In genomic region chr5:135807263-135807637, GRCm38 (mm10) we compare ENCODE assay signal across 11 mouse cellular contexts. TPM values are rescaled to one million over a fixed set of nuclear protein-coding genes. Genes with fewer than 3 reads are reported as not detected.
DNase-seq lines count a peak whose midpoint lies in the region; ATAC-seq and TF ChIP-seq lines count a peak whose summit lies in the region.
"Had no signal": no experiment of that assay in that cellular context is flagged by ENCODE, and none has a peak within 500 bp of the region (broad histone marks: within the 10 kb centered on the region; RNA-seq: fewer than 3 reads in every experiment).

No protein-coding gene starts in this region.

- H3K27ac ChIP-seq in hindbrain, postnatal 0 days = peak overlapping the region; percentile 77; the same call in 1 of the 2 replicates
- H3K27ac ChIP-seq in liver, postnatal 0 days (ENCODE audit: low read depth) = no peak overlapping the region

- H3K4me1 ChIP-seq in hindbrain, postnatal 0 days (ENCODE audit: insufficient read depth, low read length) = peaks cover 11% of the 10 kb centered on the region
- no peaks in the 10 kb centered on the region for H3K4me1 ChIP-seq in liver, postnatal 0 days (ENCODE audit: insufficient read depth)

- no peaks in the 10 kb centered on the region for H3K36me3 ChIP-seq in hindbrain, postnatal 0 days (ENCODE audit: insufficient read depth, low read length)
- no peaks in the 10 kb centered on the region for H3K36me3 ChIP-seq in liver, postnatal 0 days (replicated peaks; ENCODE audit: insufficient read depth, low read length)

- no peak for ATAC-seq in CD4-positive, CD25-positive, alpha-beta regulatory T cell, adult 4 months
- no peak for ATAC-seq in hindbrain, postnatal 0 days
- no peak for ATAC-seq in liver, postnatal 0 days

- TF ChIP-seq CTCF in hindbrain, postnatal 0 days (IDR thresholded peaks at IDR 0.05; ENCODE audit: low read depth) = no peak
- TF ChIP-seq CTCF in liver, postnatal 0 days (IDR thresholded peaks at IDR 0.05; ENCODE audit: low read depth) = no peak

- DNase-seq in CD4-positive, CD25-positive, alpha-beta regulatory T cell, adult 2 months (ENCODE audit: low read depth, low spot score) = peak; percentile 8
- peak; percentile 54 to 60 for DNase-seq in right cerebral cortex, postnatal 10 days (ENCODE audit: low spot score in 2 of 2)
- DNase-seq in right cerebral cortex, postnatal 36 days (ENCODE audit: low spot score in 2 of 2) = no peak
- DNase-seq in hindbrain, postnatal 0 days (ENCODE audit: low spot score) = peak; percentile 32
- DNase-seq in right cerebral cortex, postnatal 25 days = peak; percentile 47
- no peak for DNase-seq in liver, postnatal 0 days
- DNase-seq in lung, postnatal 4 days = no peak

- H3K4me3 ChIP-seq in hindbrain, postnatal 0 days (ENCODE audit: low read length) = peak overlapping the region; percentile 64
- no peak overlapping the region for H3K4me3 ChIP-seq in liver, postnatal 0 days (ENCODE audit: low read depth, low read length)

- peak overlapping the region; percentile 80 for H3K9ac ChIP-seq in hindbrain, postnatal 0 days (replicated peaks; ENCODE audit: low read length)
- H3K9ac ChIP-seq in liver, postnatal 0 days (replicated peaks) = no peak overlapping the region

- no peaks in the 10 kb centered on the region for H3K27me3 ChIP-seq in hindbrain, postnatal 0 days (ENCODE audit: insufficient read depth, low read length)
- H3K27me3 ChIP-seq in liver, postnatal 0 days (ENCODE audit: insufficient read depth, low read length) = no peaks in the 10 kb centered on the region

- 22% methylated on average over 3 of the region's 3 CpGs for WGBS in hindbrain, postnatal 0 days
- 33% methylated on average over 3 of the region's 3 CpGs for WGBS in liver, postnatal 0 days (ENCODE audit: insufficient replicate concordance)

- peak overlapping the region; percentile 69 for H3K4me2 ChIP-seq in hindbrain, postnatal 0 days (ENCODE audit: low read depth, low read length)
- H3K4me2 ChIP-seq in liver, postnatal 0 days (ENCODE audit: low read depth, low read length) = no peak overlapping the region

- no peak for TF ChIP-seq EP300 in liver, postnatal 0 days (IDR thresholded peaks at IDR 0.05; ENCODE audit: low read depth)

- H3K9me3 ChIP-seq in hindbrain, postnatal 0 days (ENCODE audit: low read length) = no peaks in the 10 kb centered on the region
- no peaks in the 10 kb centered on the region for H3K9me3 ChIP-seq in liver, postnatal 0 days (ENCODE audit: low read length)

RNA-seq across cellular contexts. Expression of gene Srrm3, which starts 0.6 kb away (rescaled TPM):
- polyA plus RNA-seq in CD4-positive, CD25-positive, alpha-beta regulatory T cell, adult 4 months (2017; shearing (Covaris generic)) = not detected
- 75.8 and 106 TPM in 2 replicates for total RNA-seq in hindbrain, postnatal 0 days (2014; rRNA removed)
- 50.8 and 55.7 TPM in 2 replicates for polyA plus RNA-seq in hindbrain, postnatal 0 days (2015; fragmentation: Nextera tagmentation; extraction: Ambion mirVana)
- not detected in 2 replicates for polyA plus RNA-seq in liver, postnatal 0 days (2015; fragmentation: Nextera tagmentation; extraction: Ambion mirVana)
- total RNA-seq: common myeloid progenitor, adult 5-6 weeks had no signal

RNA-seq across cellular contexts. Expression of gene Mdh2, which starts 29.0 kb away (rescaled TPM):
- 100 to 1,000 TPM; 657 to 753 TPM for polyA plus RNA-seq in CD4-positive, CD25-positive, alpha-beta regulatory T cell, adult 4 months (2017; shearing (Covaris generic))
- 165 and 169 TPM in 2 replicates for total RNA-seq in hindbrain, postnatal 0 days (2014; rRNA removed)
- 732 and 760 TPM in 2 replicates for polyA plus RNA-seq in hindbrain, postnatal 0 days (2015; fragmentation: Nextera tagmentation; extraction: Ambion mirVana)
- 296 and 319 TPM in 2 replicates for polyA plus RNA-seq in liver, postnatal 0 days (2015; fragmentation: Nextera tagmentation; extraction: Ambion mirVana)

RNA-seq across cellular contexts. Expression of gene Styxl1, which starts 29.1 kb away (rescaled TPM):
- polyA plus RNA-seq in CD4-positive, CD25-positive, alpha-beta regulatory T cell, adult 4 months (2017; shearing (Covaris generic)) = 1 to 10 TPM in 1 of 2 experiments, under 1 TPM in 1; 0.61 to 1.1 TPM
- 0.10 TPM in 1 of 2 replicates, not detected in the other for total RNA-seq in hindbrain, postnatal 0 days (2014; rRNA removed)
- polyA plus RNA-seq in hindbrain, postnatal 0 days (2015; fragmentation: Nextera tagmentation; extraction: Ambion mirVana) = 0.61 and 0.69 TPM in 2 replicates
- polyA plus RNA-seq in liver, postnatal 0 days (2015; fragmentation: Nextera tagmentation; extraction: Ambion mirVana) = 0.46 and 0.49 TPM in 2 replicates
- total RNA-seq: common myeloid progenitor, adult 5-6 weeks; gastrocnemius, postnatal 25 days had no signal
- polyA plus RNA-seq: intestine, embryonic 14.5 days had no signal

Comparison
In these comparisons a context has a peak if more than half of its experiments do, and no peak if none do; other contexts are left out.
1. DNase-seq: peak in CD4-positive, CD25-positive, alpha-beta regulatory T cell, adult 2 months (single experiment), right cerebral cortex, postnatal 10 days (2 of 2), hindbrain, postnatal 0 days (single experiment) and right cerebral cortex, postnatal 25 days (single experiment); none in right cerebral cortex, postnatal 36 days (0 of 2), liver, postnatal 0 days (single experiment) and lung, postnatal 4 days (0 of 2).
2. RNA of gene Srrm3, which starts 0.6 kb away (polyA plus RNA-seq): 50.8 to 55.7 TPM in hindbrain, postnatal 0 days; not detected in CD4-positive, CD25-positive, alpha-beta regulatory T cell, adult 4 months and not detected in liver, postnatal 0 days; every median in the first group is over 10 times any median in the second.